In genomic region chr5:92934269-92934939, GRCm38 (mm10) we compare ENCODE assay signal across 25 mouse cellular contexts.
DNase-seq lines count a peak whose midpoint lies in the region; ATAC-seq and TF ChIP-seq lines count a peak whose summit lies in the region.
"Had no signal": no experiment of that assay in that cellular context is flagged by ENCODE, and none has a peak within 500 bp of the region (broad histone marks: within the 10 kb centered on the region; RNA-seq: fewer than 3 reads in every experiment).

No protein-coding gene starts in this region.

- H3K27ac ChIP-seq in heart, embryonic 10.5 days, result peak overlapping the region; percentile 63
- no peak overlapping the region for H3K27ac ChIP-seq in kidney, postnatal 0 days
- H3K27ac ChIP-seq in kidney, embryonic 15.5 days, result no peak overlapping the region
- H3K27ac ChIP-seq in cortical plate, adult 2 months (ENCODE audit: insufficient read depth, low read length), result peak overlapping the region; percentile 71; the same call in 1 of the 2 replicates
- H3K27ac ChIP-seq: embryonic facial prominence, embryonic 13.5 days; forebrain, embryonic 15.5 days; hindbrain, embryonic 12.5 days; limb, embryonic 15.5 days; liver, embryonic 14.5 days; midbrain, embryonic 15.5 days; neural tube, embryonic 12.5 days had no signal

- H3K4me1 ChIP-seq in heart, embryonic 10.5 days, result peaks cover 65% of the 10 kb centered on the region
- H3K4me1 ChIP-seq in kidney, postnatal 0 days (replicated peaks; ENCODE audit: insufficient read depth, low read length), result peaks cover 15% of the 10 kb centered on the region
- H3K4me1 ChIP-seq in kidney, embryonic 15.5 days, result peaks cover 32% of the 10 kb centered on the region
- H3K4me1 ChIP-seq in cortical plate, adult 2 months (ENCODE audit: control insufficient read depth, insufficient read depth, low read length), result peaks cover 2% of the 10 kb centered on the region; the same call in 1 of the 2 replicates
- H3K4me1 ChIP-seq: forebrain, embryonic 15.5 days; midbrain, embryonic 15.5 days had no signal

- H3K36me3 ChIP-seq in heart, embryonic 10.5 days, result peaks cover 40% of the 10 kb centered on the region
- peaks cover 10% of the 10 kb centered on the region; the same call in 1 of the 2 replicates for H3K36me3 ChIP-seq in kidney, postnatal 0 days (ENCODE audit: insufficient read depth, low read length)
- H3K36me3 ChIP-seq in kidney, embryonic 15.5 days, result peaks cover 32% of the 10 kb centered on the region
- H3K36me3 ChIP-seq: embryonic facial prominence, embryonic 13.5 days; forebrain, embryonic 15.5 days; hindbrain, embryonic 12.5 days; midbrain, embryonic 15.5 days; neural tube, embryonic 12.5 days had no signal

- H3K4me3 ChIP-seq in heart, embryonic 10.5 days, result no peak overlapping the region
- H3K4me3 ChIP-seq in kidney, postnatal 0 days (replicated peaks; ENCODE audit: low read depth, low read length), result no peak overlapping the region
- no peak overlapping the region for H3K4me3 ChIP-seq in kidney, embryonic 15.5 days (replicated peaks)
- H3K4me3 ChIP-seq in cortical plate, adult 2 months (ENCODE audit: insufficient read depth, low read length), result no peak overlapping the region
- H3K4me3 ChIP-seq: embryonic facial prominence, embryonic 13.5 days; forebrain, embryonic 15.5 days; hindbrain, embryonic 12.5 days; limb, embryonic 15.5 days; midbrain, embryonic 15.5 days; neural tube, embryonic 12.5 days had no signal

- no peak overlapping the region for H3K9ac ChIP-seq in kidney, postnatal 0 days (ENCODE audit: low read depth, low read length)
- H3K9ac ChIP-seq in kidney, embryonic 15.5 days, result no peak overlapping the region
- H3K9ac ChIP-seq: embryonic facial prominence, embryonic 13.5 days; forebrain, embryonic 15.5 days; hindbrain, embryonic 12.5 days; limb, embryonic 15.5 days; liver, embryonic 14.5 days; lung, embryonic 14.5 days; midbrain, embryonic 15.5 days; neural tube, embryonic 12.5 days had no signal

- WGBS in heart, embryonic 10.5 days, result 82% methylated on average over 7 of the region's 7 CpGs
- 84% methylated on average over 7 of the region's 7 CpGs for WGBS in kidney, postnatal 0 days
- WGBS in kidney, embryonic 15.5 days, result 84% methylated on average over 7 of the region's 7 CpGs

- TF ChIP-seq CTCF in kidney, postnatal 0 days (IDR thresholded peaks at IDR 0.05; ENCODE audit: low read depth), result 0 out of 2 replicates have a peak, but pooled peaks have one; percentile 5
- TF ChIP-seq CTCF in cortical plate, adult 2 months (IDR thresholded peaks at IDR 0.05; ENCODE audit: extremely low read depth, insufficient read depth, low read length), result no peak

- H3K9me3 ChIP-seq in heart, embryonic 10.5 days, result no peaks in the 10 kb centered on the region
- H3K9me3 ChIP-seq in kidney, postnatal 0 days (replicated peaks; ENCODE audit: low read length), result no peaks in the 10 kb centered on the region
- H3K9me3 ChIP-seq in kidney, embryonic 15.5 days (replicated peaks), result no peaks in the 10 kb centered on the region
- H3K9me3 ChIP-seq: embryonic facial prominence, embryonic 13.5 days; forebrain, embryonic 15.5 days; hindbrain, embryonic 12.5 days; limb, embryonic 15.5 days; midbrain, embryonic 15.5 days; neural tube, embryonic 12.5 days had no signal

- H3K27me3 ChIP-seq in heart, embryonic 10.5 days (ENCODE audit: insufficient read depth, poor library complexity, severe bottlenecking), result no peaks in the 10 kb centered on the region
- no peaks in the 10 kb centered on the region for H3K27me3 ChIP-seq in kidney, postnatal 0 days (ENCODE audit: insufficient read depth, low read length)
- H3K27me3 ChIP-seq in kidney, embryonic 15.5 days, result no peaks in the 10 kb centered on the region
- H3K27me3 ChIP-seq: embryonic facial prominence, embryonic 13.5 days; forebrain, embryonic 15.5 days; hindbrain, embryonic 12.5 days; limb, embryonic 15.5 days; midbrain, embryonic 15.5 days; neural tube, embryonic 12.5 days had no signal

- no peak for DNase-seq in heart, embryonic 10.5 days (ENCODE audit: low spot score)
- no peak for DNase-seq in heart, postnatal 14 days
- no peak for DNase-seq in kidney, postnatal 0 days (ENCODE audit: low spot score)
- no peak for DNase-seq in gastrocnemius, postnatal 36 days
- DNase-seq in frontal cortex, postnatal 36 days (ENCODE audit: low spot score in 2 of 2), result no peak
- DNase-seq: cerebellum, adult 11 months; cerebellum, adult 9-11 months; gastrocnemius, postnatal 25 days; kidney, adult 11 months; layer of hippocampus, adult 9-11 months; left cerebral cortex, postnatal 4 days; lung, embryonic 14.5 days; right cerebral cortex, postnatal 25 days; spleen, adult 18-20 months; thymus, postnatal 25 days had no signal

- no peak for TF ChIP-seq POLR2A in cortical plate, adult 2 months (IDR thresholded peaks at IDR 0.05; ENCODE audit: extremely low read depth, insufficient read depth, low read length)

- no peak overlapping the region for H3K4me2 ChIP-seq in kidney, postnatal 0 days (ENCODE audit: low read length)
- H3K4me2 ChIP-seq in kidney, embryonic 15.5 days, result no peak overlapping the region
- H3K4me2 ChIP-seq: embryonic facial prominence, embryonic 13.5 days; forebrain, embryonic 15.5 days; hindbrain, embryonic 12.5 days; limb, embryonic 15.5 days; lung, embryonic 14.5 days; midbrain, embryonic 15.5 days; neural tube, embryonic 12.5 days had no signal

- intact Hi-C loops in heart, postnatal 14 days (cut with DNase I), result no loop called here
- intact Hi-C loops in gastrocnemius, postnatal 36 days (cut with DNase I), result no loop called here

- no peak for ATAC-seq in kidney, postnatal 0 days (replicated peaks; ENCODE audit: low FRiP score, low read depth)
- ATAC-seq in kidney, embryonic 15.5 days (replicated peaks; ENCODE audit: low FRiP score), result no peak
- peak; percentile 87 for ATAC-seq in megakaryocyte progenitor cell, adult 5-6 weeks (replicated peaks; ENCODE audit: poor library complexity)
- ATAC-seq: forebrain, embryonic 15.5 days; midbrain, embryonic 15.5 days had no signal

Comparison
In these comparisons a context has a peak if more than half of its experiments do, and no peak if none do; other contexts are left out.
1. H3K27ac ChIP-seq: peak in heart, embryonic 10.5 days (single experiment) and cortical plate, adult 2 months (single experiment); none in kidney, postnatal 0 days (single experiment) and kidney, embryonic 15.5 days (single experiment).